Mouse (Mus musculus) megakaryocyte-erythroid progenitor cell, adult 5-6 weeks (primary cell): Measurements from ENCODE around the gene Ccdc50. TPM values are rescaled to one million over a fixed set of nuclear protein-coding genes. Genes with fewer than 3 reads are reported as not detected.

Experiments
- ATAC-seq: replicated peaks from 2 replicates; pipeline ENCODE4 v1.8.0; 2016; ENCODE audit warnings: mild to moderate bottlenecking, inconsistent platforms; ENCODE audit not compliant: severe bottlenecking, poor library complexity, low FRiP score, low TSS enrichment
- total RNA-seq, 2 experiments: library from RNA; stranded (forward) in 1 of 2; stranded (reverse) in 1 of 2; fragments of 200-1000, 215-1000 nt in 1 of 2; fragments of >200 nt in 1 of 2; fragmentation: Nextera tagmentation in 1 of 2; gene quantifications; 2 replicates each; pipeline ENCODE4 v1.2.3; 2014 to 2017

The Ccdc50 gene
- total RNA-seq, 2 experiments from 2014 or later, result 26.9 to 41.5 TPM

GRCm38 (mm10) chr16:27483834-27484233 lies 95.2 kb downstream of the Ccdc50 start:
- no peak for ATAC-seq

Other genes starting within 250 kb of the Ccdc50 start
- gene Ostn, start 81.4 kb upstream of the Ccdc50 start, total RNA-seq (2014; fragmentation: Nextera tagmentation), result not detected in 2 replicates
- gene Ostn, start 81.4 kb upstream of the Ccdc50 start, total RNA-seq (2017), result not detected in 2 replicates
- not detected in 2 replicates for gene Uts2b, start 18.6 kb upstream of the Ccdc50 start, total RNA-seq (2014; fragmentation: Nextera tagmentation)
- not detected in 2 replicates for gene Uts2b, start 18.6 kb upstream of the Ccdc50 start, total RNA-seq (2017)